Mouse (Mus musculus) cortical plate, adult 2 months (tissue): Measurements from ENCODE around the gene Naa20.

Source experiments
- CTCF ChIP-seq: fragments of 200-500 bp; IDR thresholded peaks from 2 replicates; pipeline ENCODE4 v1.5.1; 2011; ENCODE audit warnings: mild to moderate bottlenecking, control low read depth, low read length; ENCODE audit not compliant: insufficient read depth; ENCODE audit errors: extremely low read depth
- POLR2A ChIP-seq: fragments of 200-500 bp; IDR thresholded peaks from 2 replicates; pipeline ENCODE4 v1.6.1; 2011; ENCODE audit warnings: mild to moderate bottlenecking, low read length, control low read depth; ENCODE audit not compliant: insufficient read depth; ENCODE audit errors: extremely low read depth

- TF ChIP-seq CTCF (no peak), POLR2A (no peak)
Observed at GRCm38 (mm10) chr2:145874879-145875482, 26.9 kb upstream of the Naa20 start.
